Mouse (Mus musculus) CD4-positive naive resting alpha-beta T cell, adult 76 days (primary cell): Measurements from ENCODE around the gene Gcm2. TPM values are rescaled to one million over a fixed set of nuclear protein-coding genes. Genes with fewer than 3 reads are reported as not detected.

ENCODE experiments used
- total RNA-seq: library from RNA; stranded (reverse); gene quantifications from one replicate; pipeline ENCODE4 v1.2.4, GENCODE M21; 2023

Gene Gcm2
- total RNA-seq: not detected

DNA sequence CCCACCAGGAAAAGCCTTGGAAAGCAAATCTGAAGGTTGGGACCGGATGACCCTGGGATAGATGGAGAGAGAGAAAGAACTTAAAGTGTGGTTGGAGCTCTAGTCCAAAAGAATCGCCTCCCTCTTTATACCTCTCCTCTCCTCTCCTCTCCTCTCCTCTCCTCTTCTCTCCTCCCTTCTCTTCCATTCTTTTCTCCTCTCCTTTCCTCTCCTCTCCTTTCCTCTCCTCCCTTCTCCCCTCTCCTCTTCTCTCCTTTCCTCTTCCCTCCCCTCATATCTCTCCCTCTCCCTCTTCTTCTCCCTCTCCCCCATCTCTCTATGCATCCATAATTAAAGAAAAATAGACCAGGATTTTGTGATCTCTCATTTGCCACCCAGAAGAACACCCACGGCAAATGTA, at the start of gene Gcm2:
Gene Gcm2, minus strand, starts transcription at position 101 of the 400 bp plus-strand sequence.

DNA sequence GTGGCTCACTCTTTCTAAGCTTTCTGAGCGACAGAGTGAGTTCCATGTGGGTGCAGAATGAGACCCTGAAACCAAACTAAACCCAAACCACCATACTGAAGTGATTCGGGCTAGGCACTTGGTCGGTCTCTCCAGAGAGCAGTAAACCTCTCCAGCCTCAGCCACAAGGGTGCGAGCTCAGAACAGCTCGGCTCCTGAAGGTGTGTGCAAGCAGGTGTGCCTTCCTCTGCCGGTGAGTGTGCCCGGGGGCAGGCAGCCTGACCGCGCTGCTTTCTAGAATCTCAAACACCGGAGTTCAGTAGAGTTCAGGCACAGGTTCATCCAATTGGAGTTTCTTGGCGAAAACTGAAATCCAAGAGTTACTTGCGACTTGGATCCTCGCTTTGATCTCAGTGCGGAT, 3.1 kb upstream of the Gcm2 start, which contains the start of gene Sycp2l:
Gene Sycp2l, plus strand, starts transcription at position 368 of the 400 bp plus-strand sequence.

DNA sequence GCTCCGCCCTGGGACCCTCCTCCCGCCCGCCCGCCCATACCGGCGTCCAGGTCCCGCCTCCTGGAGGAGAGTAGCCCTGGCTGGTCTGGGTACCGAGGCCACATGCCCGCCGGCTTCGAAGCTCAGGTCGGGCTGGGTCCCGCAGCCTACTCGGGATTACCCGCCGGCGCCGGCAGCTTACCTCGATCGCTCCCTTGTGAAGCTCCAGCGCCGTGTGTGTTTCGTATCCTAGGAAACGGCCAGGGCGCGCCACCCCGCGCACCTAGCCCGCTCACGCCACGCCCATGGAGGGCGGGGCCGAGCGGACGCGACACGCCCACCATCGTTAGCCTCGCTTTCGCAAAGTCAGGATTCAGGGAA, 31.4 kb downstream of the Gcm2 start, which contains the start of gene Mak:
Gene Mak, minus strand, starts transcription at position 286 of the 360 bp plus-strand sequence.

Other genes with a start within 250 kb of the Gcm2 start
- gene Pak1ip1, start 110.0 kb downstream of the Gcm2 start, total RNA-seq: 73.7 TPM
- gene Tmem14c, start 94.7 kb downstream of the Gcm2 start, total RNA-seq: 31.9 TPM
- not detected for gene Mak, start 31.3 kb downstream of the Gcm2 start, total RNA-seq
- gene Sycp2l, start 3.3 kb upstream of the Gcm2 start, total RNA-seq: not detected
- not detected for gene Elovl2, start 109.4 kb upstream of the Gcm2 start, total RNA-seq
- gene Smim13, start 138.8 kb upstream of the Gcm2 start, total RNA-seq: 11.2 TPM
- gene Gm17364, start 162.9 kb upstream of the Gcm2 start, total RNA-seq: not detected